Mouse (Mus musculus): ENCODE measurements at regions not wholly inside any gene's neighbourhood (a gene's known extent, or its start where the extent isn't known, plus 50 kb on each side); places are given as distances from the start of the nearest gene placed in this dataset.

- DNase-seq (ENCODE audit: low spot score in 2 of 2), result no peak
Observed at GRCm38 (mm10) chr9:80697171-80697570, 231.9 kb upstream of the Impg1 start.

GRCm38 (mm10) chr9:80688481-80689086 lies 223.3 kb upstream of the Impg1 start:
- DNase-seq (ENCODE audit: low spot score in 2 of 2), result peak; percentile 6 to 13

- DNase-seq (ENCODE audit: low spot score in 2 of 2), result no peak
Observed at GRCm38 (mm10) chr9:80683030-80683692, 217.9 kb upstream of the Impg1 start.

GRCm38 (mm10) chr9:80681709-80682108 lies 216.4 kb upstream of the Impg1 start:
- DNase-seq (ENCODE audit: low spot score in 2 of 2), result no peak

GRCm38 (mm10) chr9:80671483-80671882 lies 206.2 kb upstream of the Impg1 start:
- DNase-seq (ENCODE audit: low spot score in 2 of 2), result no peak

- no peak for DNase-seq (ENCODE audit: low spot score in 2 of 2)
Observed at GRCm38 (mm10) chr9:80668575-80669248, 203.4 kb upstream of the Impg1 start.

GRCm38 (mm10) chr9:80658755-80659154 lies 193.5 kb upstream of the Impg1 start:
- DNase-seq (ENCODE audit: low spot score in 2 of 2), result no peak

- DNase-seq (ENCODE audit: low spot score in 2 of 2), result no peak
Observed at GRCm38 (mm10) chr9:80615114-80615513, 149.8 kb upstream of the Impg1 start.

- DNase-seq (ENCODE audit: low spot score in 2 of 2), result no peak
Observed at GRCm38 (mm10) chr9:80600019-80600418, 134.7 kb upstream of the Impg1 start.

- no peak for DNase-seq (ENCODE audit: low spot score in 2 of 2)
Observed at GRCm38 (mm10) chr9:80565388-80566024, 100.2 kb upstream of the Impg1 start.

GRCm38 (mm10) chr9:80563655-80564054 lies 98.4 kb upstream of the Impg1 start:
- DNase-seq (ENCODE audit: low spot score in 2 of 2), result no peak

- no peak for DNase-seq (ENCODE audit: low spot score in 2 of 2)
Observed at GRCm38 (mm10) chr9:80555531-80556067, 90.3 kb upstream of the Impg1 start.

All from layer of hippocampus, postnatal 10 days (tissue).